Comparison of ENCODE assay signal across 20 mouse cellular contexts in the genomic region with DNA sequence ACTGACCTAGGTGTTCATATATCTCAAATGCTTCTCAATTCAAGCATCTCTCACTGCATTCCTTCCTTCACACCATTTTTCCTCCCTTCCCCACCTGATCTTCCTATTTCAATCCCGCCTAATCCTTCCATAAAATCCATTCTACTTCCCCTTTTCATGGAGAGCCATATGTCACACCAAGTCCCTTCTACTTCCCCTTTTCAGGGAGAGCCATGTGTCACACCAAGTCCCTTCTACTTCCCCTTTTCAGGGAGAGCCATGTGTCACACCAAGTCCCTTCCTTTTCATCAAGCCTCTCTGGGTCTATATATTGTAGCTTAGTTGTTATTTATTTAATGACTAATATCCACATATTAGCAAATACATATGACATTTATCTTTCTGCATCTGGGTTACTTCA.
A peak's percentile ranks its signal among the peaks of the same experiment; 100 is the strongest.
DNase-seq lines count a peak whose midpoint lies in the region; ATAC-seq lines count a peak whose summit lies in the region.
"Had no signal": no experiment of that assay in that cellular context is flagged by ENCODE, and none has a peak within 500 bp of the region (broad histone marks: within the 10 kb centered on the region; RNA-seq: fewer than 3 reads in every experiment).

No protein-coding gene starts in this region.

- no peaks in the 10 kb centered on the region for H3K4me1 ChIP-seq in midbrain, embryonic 16.5 days (ENCODE audit: control insufficient read depth, insufficient read depth, low read length)
- H3K4me1 ChIP-seq in forebrain, embryonic 14.5 days (ENCODE audit: control insufficient read depth, insufficient read depth, low read length): no peaks in the 10 kb centered on the region
- H3K4me1 ChIP-seq: intestine, embryonic 15.5 days; limb, embryonic 13.5 days; neural tube, embryonic 13.5 days had no signal

- peak; percentile 98 for ATAC-seq in monocyte, adult 5-6 weeks (replicated peaks; ENCODE audit: insufficient number of reproducible peaks, low FRiP score, low TSS enrichment, poor library complexity, severe bottlenecking)
- ATAC-seq in midbrain, embryonic 16.5 days: no peak
- no peak for ATAC-seq in forebrain, embryonic 14.5 days
- ATAC-seq: forebrain, embryonic 16.5 days; intestine, embryonic 15.5 days had no signal

- no peak overlapping the region for H3K4me2 ChIP-seq in midbrain, embryonic 16.5 days (ENCODE audit: low read length)
- H3K4me2 ChIP-seq in forebrain, embryonic 14.5 days (ENCODE audit: low read length): no peak overlapping the region
- H3K4me2 ChIP-seq: hindbrain, embryonic 14.5 days; intestine, embryonic 15.5 days; limb, embryonic 13.5 days; lung, embryonic 14.5 days; neural tube, embryonic 13.5 days had no signal

- 62% methylated on average over 1 of the region's 1 CpGs for WGBS in midbrain, embryonic 16.5 days
- WGBS in forebrain, embryonic 14.5 days: 84% methylated on average over 1 of the region's 1 CpGs

- DNase-seq in layer of hippocampus, adult 9-11 months: peak; percentile 33
- DNase-seq in layer of hippocampus, adult 11-12 months (ENCODE audit: low spot score): no peak
- DNase-seq in A20 (ENCODE audit: low read depth, low spot score) (peak; percentile 30), MEL-GATA-1-ER (ENCODE audit: extremely low read depth, low read depth) (peak; percentile 51)
- no peak for DNase-seq in forebrain, embryonic 14.5 days (ENCODE audit: low spot score)
- DNase-seq: adrenal gland, adult 2 months; cerebellum, adult 11 months; cerebellum, postnatal 14 days; heart, adult 2 months; lung, embryonic 14.5 days; right cerebral cortex, postnatal 25 days; thymus, postnatal 4 days had no signal

- H3K27ac ChIP-seq in midbrain, embryonic 16.5 days (ENCODE audit: low read length): no peak overlapping the region
- H3K27ac ChIP-seq in forebrain, embryonic 14.5 days (ENCODE audit: low read depth, low read length): no peak overlapping the region
- H3K27ac ChIP-seq: heart, adult 2 months; hindbrain, embryonic 14.5 days; intestine, embryonic 15.5 days; kidney, postnatal 0 days; limb, embryonic 13.5 days; neural tube, embryonic 13.5 days had no signal

- H3K27me3 ChIP-seq in midbrain, embryonic 16.5 days (ENCODE audit: control insufficient read depth, insufficient read depth, low read depth, low read length): no peaks in the 10 kb centered on the region
- no peaks in the 10 kb centered on the region for H3K27me3 ChIP-seq in forebrain, embryonic 14.5 days (replicated peaks; ENCODE audit: control insufficient read depth, insufficient read depth, low read length)
- H3K27me3 ChIP-seq: intestine, embryonic 15.5 days; neural tube, embryonic 13.5 days had no signal

- no peaks in the 10 kb centered on the region for H3K36me3 ChIP-seq in midbrain, embryonic 16.5 days (ENCODE audit: control insufficient read depth, insufficient read depth, low read length)
- no peaks in the 10 kb centered on the region for H3K36me3 ChIP-seq in forebrain, embryonic 14.5 days (ENCODE audit: control insufficient read depth, insufficient read depth, low read length)
- H3K36me3 ChIP-seq: intestine, embryonic 15.5 days; limb, embryonic 13.5 days; neural tube, embryonic 13.5 days had no signal

- no peak overlapping the region for H3K4me3 ChIP-seq in midbrain, embryonic 16.5 days (ENCODE audit: low read depth, low read length)
- no peak overlapping the region for H3K4me3 ChIP-seq in forebrain, embryonic 14.5 days (ENCODE audit: low read depth, low read length)
- H3K4me3 ChIP-seq: heart, adult 2 months; intestine, embryonic 15.5 days; limb, embryonic 13.5 days; neural tube, embryonic 13.5 days had no signal

- no peak overlapping the region for H3K9ac ChIP-seq in midbrain, embryonic 16.5 days (ENCODE audit: low read depth, low read length)
- no peak overlapping the region for H3K9ac ChIP-seq in forebrain, embryonic 14.5 days (ENCODE audit: low read length)
- H3K9ac ChIP-seq: hindbrain, embryonic 14.5 days; intestine, embryonic 15.5 days; limb, embryonic 13.5 days; lung, embryonic 14.5 days; neural tube, embryonic 13.5 days had no signal

- no peaks in the 10 kb centered on the region for H3K9me3 ChIP-seq in midbrain, embryonic 16.5 days (replicated peaks; ENCODE audit: control insufficient read depth, low read length, poor library complexity, severe bottlenecking)
- H3K9me3 ChIP-seq in forebrain, embryonic 14.5 days (replicated peaks; ENCODE audit: control insufficient read depth, low read length): no peaks in the 10 kb centered on the region
- H3K9me3 ChIP-seq: intestine, embryonic 15.5 days; limb, embryonic 13.5 days; neural tube, embryonic 13.5 days had no signal

Comparison
In these comparisons a context has a peak if more than half of its experiments do, and no peak if none do; other contexts are left out.
1. DNase-seq: peak in layer of hippocampus, adult 9-11 months (single experiment), A20 (single experiment) and MEL-GATA-1-ER (single experiment); none in layer of hippocampus, adult 11-12 months (single experiment) and forebrain, embryonic 14.5 days (single experiment).